Mouse (Mus musculus) mouse trophoblast stem cell (cell line): ENCODE data around the gene Plcb3.

Source experiments
- in situ Hi-C, 2 experiments: fragments of 300-500 bp; cut with MseI, MboI; formaldehyde crosslinking; loops; 2 replicates in 1 of 2; 3 replicates in 1 of 2; pipeline ENCODE4 v1.15.1; 2025

Plcb3 gene

GRCm38 (mm10) chr19:6904846-6905245 lies 71.4 kb downstream of the Plcb3 start:
- in situ Hi-C loops, result no loop called here

- in situ Hi-C loops, result no loop called here
These were observed 73.2 kb downstream of the Plcb3 start for GRCm38 (mm10) chr19:6903031-6903430.
